9 mouse cellular contexts compared by ENCODE assay signal in genomic region chr16:48750145-48750827, GRCm38 (mm10). TPM values are rescaled to one million over a fixed set of nuclear protein-coding genes. Genes with fewer than 3 reads are reported as not detected.
DNase-seq lines count a peak whose midpoint lies in the region; ATAC-seq lines count a peak whose summit lies in the region.
"Had no signal": no experiment of that assay in that cellular context is flagged by ENCODE, and none has a peak within 500 bp of the region (broad histone marks: within the 10 kb centered on the region; RNA-seq: fewer than 3 reads in every experiment).

No protein-coding gene starts in this region.

- H3K4me2 ChIP-seq in hindbrain, embryonic 14.5 days (replicated peaks), result peak overlapping the region; percentile 45
- peak overlapping the region; percentile 2; the same call in 1 of the 2 replicates for H3K4me2 ChIP-seq in neural tube, embryonic 11.5 days (ENCODE audit: low read depth)

- peak; percentile 31; the same call in 1 of the 2 replicates for ATAC-seq in hindbrain, embryonic 14.5 days (ENCODE audit: low FRiP score)
- ATAC-seq in neural tube, embryonic 11.5 days (ENCODE audit: insufficient read depth, low FRiP score, low TSS enrichment), result no peak
- no peak for ATAC-seq in erythroblast, adult 5-6 weeks (replicated peaks; ENCODE audit: low FRiP score, poor library complexity, severe bottlenecking)
- ATAC-seq: activated CD4-positive, CD25-positive, alpha-beta regulatory T cell, adult 4 months had no signal

- H3K9ac ChIP-seq in hindbrain, embryonic 14.5 days, result no peak overlapping the region
- no peak overlapping the region for H3K9ac ChIP-seq in neural tube, embryonic 11.5 days (ENCODE audit: low read length)

- H3K9me3 ChIP-seq in hindbrain, embryonic 14.5 days (ENCODE audit: control insufficient read depth, low read length), result no peaks in the 10 kb centered on the region
- no peaks in the 10 kb centered on the region for H3K9me3 ChIP-seq in neural tube, embryonic 11.5 days (ENCODE audit: control insufficient read depth, low read length)

- peaks cover 5% of the 10 kb centered on the region; the same call in 1 of the 2 replicates for H3K4me1 ChIP-seq in hindbrain, embryonic 14.5 days (replicated peaks; ENCODE audit: control insufficient read depth, insufficient read depth, low read length)
- H3K4me1 ChIP-seq in neural tube, embryonic 11.5 days (ENCODE audit: control insufficient read depth, insufficient read depth, low read length), result no peaks in the 10 kb centered on the region

- H3K27me3 ChIP-seq in hindbrain, embryonic 14.5 days (ENCODE audit: control insufficient read depth, insufficient read depth, low read length), result no peaks in the 10 kb centered on the region
- H3K27me3 ChIP-seq in neural tube, embryonic 11.5 days (ENCODE audit: control insufficient read depth, insufficient read depth, low read length), result no peaks in the 10 kb centered on the region

- DNase-seq in kidney, postnatal 4 days, result peak; percentile 5 to 6
- DNase-seq in kidney, adult 9 months, result no peak
- DNase-seq in embryo, embryonic 11 days, result peak; percentile 29
- DNase-seq in hindbrain, embryonic 14.5 days (ENCODE audit: low spot score), result peak; percentile 26
- peak; percentile 21 for DNase-seq in neural tube, embryonic 11.5 days (ENCODE audit: low spot score)
- DNase-seq in adrenal gland, postnatal 4 days (ENCODE audit: low spot score in 2 of 2), result no peak
- no peak for DNase-seq in gastrocnemius, postnatal 10 days

- no peaks in the 10 kb centered on the region for H3K36me3 ChIP-seq in hindbrain, embryonic 14.5 days (replicated peaks; ENCODE audit: control insufficient read depth, insufficient read depth)
- no peaks in the 10 kb centered on the region for H3K36me3 ChIP-seq in neural tube, embryonic 11.5 days (ENCODE audit: control insufficient read depth, insufficient read depth, low read length)

- 0 out of 2 replicates have a peak overlapping the region, but pooled peaks have one; percentile 12 for H3K4me3 ChIP-seq in hindbrain, embryonic 14.5 days (replicated peaks; ENCODE audit: low read length)
- H3K4me3 ChIP-seq in neural tube, embryonic 11.5 days (ENCODE audit: low read depth, low read length), result no peak overlapping the region

- WGBS in hindbrain, embryonic 14.5 days, result 19% methylated on average over 26 of the region's 26 CpGs
- 15% methylated on average over 26 of the region's 26 CpGs for WGBS in neural tube, embryonic 11.5 days

- no peak overlapping the region for H3K27ac ChIP-seq in hindbrain, embryonic 14.5 days
- no peak overlapping the region for H3K27ac ChIP-seq in neural tube, embryonic 11.5 days (ENCODE audit: low read depth, low read length)

RNA-seq across cellular contexts. Expression of gene Trat1, which starts 21.5 kb away (rescaled TPM):
- 0.04 TPM in 1 of 2 replicates, not detected in the other for polyA plus RNA-seq in hindbrain, embryonic 14.5 days (2014; fragmentation: Nextera tagmentation; extraction: Ambion mirVana)
- not detected in 2 replicates for polyA plus RNA-seq in neural tube, embryonic 11.5 days (2014; fragmentation: Nextera tagmentation; extraction: Ambion mirVana)
- not detected for total RNA-seq in adrenal gland, postnatal 4 days (2021)
- total RNA-seq in erythroblast, adult 5-6 weeks (2015; ENCODE audit: low replicate concordance), result not detected in 2 replicates
- 0.17 TPM in 1 of 2 replicates, not detected in the other for total RNA-seq in erythroblast, adult 5-6 weeks (2017; ENCODE audit: low replicate concordance)
- total RNA-seq in gastrocnemius, postnatal 10 days (2021), result not detected

Comparison
In these comparisons a context has a peak if more than half of its experiments do, and no peak if none do; other contexts are left out.
1. DNase-seq: peak in kidney, postnatal 4 days (2 of 2), embryo, embryonic 11 days (single experiment), hindbrain, embryonic 14.5 days (single experiment) and neural tube, embryonic 11.5 days (single experiment); none in kidney, adult 9 months (single experiment), adrenal gland, postnatal 4 days (0 of 2) and gastrocnemius, postnatal 10 days (single experiment).